ENCODE assay signal across 8 mouse cellular contexts in the genomic region with DNA sequence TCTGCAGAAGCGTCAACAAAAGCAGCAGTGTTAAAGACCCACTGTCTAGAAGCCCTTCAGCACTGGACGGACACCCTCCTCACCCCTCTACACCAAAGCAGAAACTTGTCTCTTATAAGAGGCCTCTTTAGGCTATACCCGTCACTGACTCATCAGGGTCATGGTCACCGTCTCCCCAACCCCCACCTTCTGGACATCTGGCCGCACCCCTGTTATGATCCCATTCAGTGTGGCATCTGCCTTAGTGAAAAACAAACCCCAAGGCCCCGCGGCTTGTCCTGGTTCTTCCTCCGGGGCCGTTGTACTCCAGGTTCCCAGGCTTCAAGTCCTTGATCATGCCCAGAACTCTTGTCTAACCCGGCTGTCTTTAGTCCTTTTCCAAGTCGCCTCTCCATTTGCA. TPM values are rescaled to one million over a fixed set of nuclear protein-coding genes. Genes with fewer than 3 reads are reported as not detected.
DNase-seq lines count a peak whose midpoint lies in the region; ATAC-seq and TF ChIP-seq lines count a peak whose summit lies in the region.

No protein-coding gene starts in this region.

- DNase-seq in heart, postnatal 25 days (ENCODE audit: low spot score), result no peak
- no peak for DNase-seq in urinary bladder, postnatal 36 days (ENCODE audit: low spot score in 2 of 2)
- no peak for DNase-seq in Muller cell, postnatal 12 days (ENCODE audit: inconsistent ontology term)
- no peak for DNase-seq in embryo, embryonic 9.5 days (ENCODE audit: extremely low spot score)

- H3K9ac ChIP-seq in heart, embryonic 12.5 days, result peak overlapping the region; percentile 95
- peak overlapping the region; percentile 55 for H3K9ac ChIP-seq in forebrain, embryonic 12.5 days
- peak overlapping the region; percentile 57 for H3K9ac ChIP-seq in liver, embryonic 15.5 days

- H3K4me3 ChIP-seq in heart, embryonic 12.5 days, result peak overlapping the region; percentile 92
- peak overlapping the region; percentile 96 for H3K4me3 ChIP-seq in E14TG2a.4 (replicated peaks; ENCODE audit: low read length)
- peak overlapping the region; percentile 91 for H3K4me3 ChIP-seq in forebrain, embryonic 12.5 days (replicated peaks)
- peak overlapping the region; percentile 90 for H3K4me3 ChIP-seq in liver, embryonic 15.5 days (replicated peaks)

- no peaks in the 10 kb centered on the region for H3K27me3 ChIP-seq in heart, embryonic 12.5 days (replicated peaks)
- H3K27me3 ChIP-seq in E14TG2a.4 (ENCODE audit: insufficient read depth, low read length), result no peaks in the 10 kb centered on the region
- H3K27me3 ChIP-seq in forebrain, embryonic 12.5 days, result no peaks in the 10 kb centered on the region
- no peaks in the 10 kb centered on the region for H3K27me3 ChIP-seq in liver, embryonic 15.5 days

- intact Hi-C loops in heart, postnatal 25 days (cut with DNase I), result loop anchor here (5.0 kb wide), 2 partner anchors 54 to 194 kb away; partner anchors contain the start of gene Gfpt2

- H3K4me2 ChIP-seq in heart, embryonic 12.5 days, result peak overlapping the region; percentile 92
- peak overlapping the region; percentile 91 for H3K4me2 ChIP-seq in forebrain, embryonic 12.5 days
- peak overlapping the region; percentile 97 for H3K4me2 ChIP-seq in liver, embryonic 15.5 days

- no peaks in the 10 kb centered on the region for H3K9me3 ChIP-seq in heart, embryonic 12.5 days (replicated peaks)
- H3K9me3 ChIP-seq in E14TG2a.4 (ENCODE audit: low read length), result no peaks in the 10 kb centered on the region
- no peaks in the 10 kb centered on the region for H3K9me3 ChIP-seq in forebrain, embryonic 12.5 days
- H3K9me3 ChIP-seq in liver, embryonic 15.5 days (replicated peaks), result no peaks in the 10 kb centered on the region

- no peak for TF ChIP-seq CTCF in E14TG2a.4 (conservative IDR thresholded peaks at IDR 0.05; ENCODE audit: low read length)

- peaks cover 19% of the 10 kb centered on the region for H3K4me1 ChIP-seq in heart, embryonic 12.5 days (replicated peaks)
- H3K4me1 ChIP-seq in E14TG2a.4 (replicated peaks; ENCODE audit: low read depth, low read length), result peaks cover 56% of the 10 kb centered on the region
- peaks cover 22% of the 10 kb centered on the region for H3K4me1 ChIP-seq in forebrain, embryonic 12.5 days
- peaks cover 51% of the 10 kb centered on the region for H3K4me1 ChIP-seq in liver, embryonic 15.5 days (replicated peaks)

- H3K27ac ChIP-seq in heart, embryonic 12.5 days (ENCODE audit: poor library complexity, severe bottlenecking), result peak overlapping the region; percentile 42
- H3K27ac ChIP-seq in forebrain, embryonic 12.5 days, result peak overlapping the region; percentile 70; the same call in 1 of the 2 replicates
- peak overlapping the region; percentile 87 for H3K27ac ChIP-seq in liver, embryonic 15.5 days (replicated peaks)

- H3K36me3 ChIP-seq in heart, embryonic 12.5 days, result peaks cover 11% of the 10 kb centered on the region
- H3K36me3 ChIP-seq in E14TG2a.4 (ENCODE audit: insufficient read depth, low read length), result peaks cover 26% of the 10 kb centered on the region
- no peaks in the 10 kb centered on the region for H3K36me3 ChIP-seq in forebrain, embryonic 12.5 days (replicated peaks)
- peaks cover 8% of the 10 kb centered on the region; the same call in 1 of the 2 replicates for H3K36me3 ChIP-seq in liver, embryonic 15.5 days (replicated peaks)

- ATAC-seq in heart, embryonic 12.5 days (ENCODE audit: insufficient number of reproducible peaks, low FRiP score), result 0 out of 2 replicates have a peak, but pooled peaks have one; percentile 1
- peak; percentile 30; the same call in 1 of the 2 replicates for ATAC-seq in forebrain, embryonic 12.5 days (ENCODE audit: low FRiP score)
- no peak for ATAC-seq in liver, embryonic 15.5 days (ENCODE audit: insufficient read depth)

- 28% methylated on average over 11 of the region's 11 CpGs for WGBS in heart, embryonic 12.5 days
- 33% methylated on average over 11 of the region's 11 CpGs for WGBS in forebrain, embryonic 12.5 days
- 37% methylated on average over 11 of the region's 11 CpGs for WGBS in liver, embryonic 15.5 days (ENCODE audit: insufficient replicate concordance)

RNA-seq across cellular contexts. Expression of gene Mapk9, which starts 0.6 kb away (rescaled TPM):
- 37.3 and 39.4 TPM in 2 replicates for polyA plus RNA-seq in heart, embryonic 12.5 days (2016; fragmentation: Nextera tagmentation; extraction: Ambion mirVana)
- 10 to 100 TPM; 42.5 to 44.2 TPM for total RNA-seq in heart, postnatal 25 days (2021)
- 41.8 and 43.2 TPM in 2 replicates for polyA plus RNA-seq in forebrain, embryonic 12.5 days (2016; fragmentation: Nextera tagmentation; extraction: Ambion mirVana)
- polyA plus RNA-seq in liver, embryonic 15.5 days (2015; fragmentation: Nextera tagmentation; extraction: Ambion mirVana), result 16.7 and 16.9 TPM in 2 replicates

RNA-seq across cellular contexts. Expression of gene Gfpt2, which starts 52.0 kb away (rescaled TPM):
- polyA plus RNA-seq in heart, embryonic 12.5 days (2016; fragmentation: Nextera tagmentation; extraction: Ambion mirVana), result 13.9 and 14.7 TPM in 2 replicates
- total RNA-seq in heart, postnatal 25 days (2021), result 10 to 100 TPM; 11.8 to 13.9 TPM
- 9.5 and 10.5 TPM in 2 replicates for polyA plus RNA-seq in forebrain, embryonic 12.5 days (2016; fragmentation: Nextera tagmentation; extraction: Ambion mirVana)
- polyA plus RNA-seq in liver, embryonic 15.5 days (2015; fragmentation: Nextera tagmentation; extraction: Ambion mirVana), result 0.73 and 0.74 TPM in 2 replicates

RNA-seq across cellular contexts. Expression of gene Rasgef1c, which starts 55.7 kb away (rescaled TPM):
- 0.18 and 0.19 TPM in 2 replicates for polyA plus RNA-seq in heart, embryonic 12.5 days (2016; fragmentation: Nextera tagmentation; extraction: Ambion mirVana)
- total RNA-seq in heart, postnatal 25 days (2021), result under 1 TPM; 0.31 to 0.42 TPM
- 1.8 and 2.8 TPM in 2 replicates for polyA plus RNA-seq in forebrain, embryonic 12.5 days (2016; fragmentation: Nextera tagmentation; extraction: Ambion mirVana)
- polyA plus RNA-seq in liver, embryonic 15.5 days (2015; fragmentation: Nextera tagmentation; extraction: Ambion mirVana), result 0.05 TPM in 1 of 2 replicates, not detected in the other
